In the genomic region with DNA sequence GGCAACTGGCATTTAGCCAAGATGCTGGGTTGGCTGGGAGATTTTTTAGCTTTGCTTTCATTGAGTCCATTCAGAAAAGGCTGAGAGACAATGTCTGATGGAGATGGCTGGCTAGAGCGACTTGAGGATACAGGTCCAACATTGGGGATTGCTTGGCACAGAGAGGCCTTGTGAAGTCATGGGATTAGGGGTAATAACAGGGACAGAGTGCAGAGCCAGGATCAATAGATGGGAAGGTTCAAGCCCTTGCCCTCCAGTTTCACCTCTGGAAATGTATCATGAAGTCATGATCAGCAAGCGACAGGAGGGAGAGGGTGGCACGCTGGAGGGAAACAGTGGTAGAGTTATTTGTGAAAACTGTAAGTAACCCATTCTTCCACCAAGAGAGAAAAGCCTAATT, we compare ENCODE assay signal across 17 mouse cellular contexts.
"Had no signal": no experiment of that assay in that cellular context is flagged by ENCODE, and none has a peak within 500 bp of the region (broad histone marks: within the 10 kb centered on the region; RNA-seq: fewer than 3 reads in every experiment).

No protein-coding gene starts in this region.

- H3K9me3 ChIP-seq: lung, embryonic 15.5 days; midbrain, embryonic 13.5 days; midbrain, embryonic 15.5 days; neural tube, embryonic 12.5 days; stomach, embryonic 15.5 days had no signal

- ATAC-seq: lung, postnatal 0 days; midbrain, embryonic 13.5 days; midbrain, embryonic 15.5 days had no signal

- DNase-seq: lung, adult 2 months; lung, postnatal 14 days; lung, postnatal 36 days; right cerebral cortex, postnatal 14 days; thymus, adult 2 months; thymus, postnatal 25 days; thymus, postnatal 4 days had no signal

- H3K4me1 ChIP-seq: lung, embryonic 15.5 days; megakaryocyte, embryonic 14.5 days; midbrain, embryonic 13.5 days; midbrain, embryonic 15.5 days; neural tube, embryonic 12.5 days; stomach, embryonic 15.5 days had no signal

- H3K27ac ChIP-seq: lung, embryonic 15.5 days; macrophage; midbrain, embryonic 13.5 days; midbrain, embryonic 15.5 days; neural tube, embryonic 12.5 days; stomach, embryonic 15.5 days; stomach, postnatal 0 days had no signal

- H3K9ac ChIP-seq: lung, embryonic 15.5 days; midbrain, embryonic 13.5 days; midbrain, embryonic 15.5 days; neural tube, embryonic 12.5 days; stomach, embryonic 15.5 days had no signal

- H3K27me3 ChIP-seq: lung, embryonic 15.5 days; megakaryocyte, embryonic 14.5 days; midbrain, embryonic 13.5 days; midbrain, embryonic 15.5 days; neural tube, embryonic 12.5 days; stomach, embryonic 15.5 days had no signal

- H3K36me3 ChIP-seq: lung, embryonic 15.5 days; midbrain, embryonic 13.5 days; midbrain, embryonic 15.5 days; neural tube, embryonic 12.5 days; stomach, embryonic 15.5 days had no signal

- H3K4me2 ChIP-seq: lung, embryonic 15.5 days; midbrain, embryonic 11.5 days; midbrain, embryonic 13.5 days; midbrain, embryonic 15.5 days; neural tube, embryonic 12.5 days; stomach, embryonic 15.5 days had no signal

- H3K4me3 ChIP-seq: lung, embryonic 15.5 days; megakaryocyte, embryonic 14.5 days; midbrain, embryonic 13.5 days; midbrain, embryonic 15.5 days; neural tube, embryonic 12.5 days; stomach, embryonic 15.5 days had no signal
